Mouse (Mus musculus) kidney, adult 2 months (tissue): ENCODE data around the gene Tmed2.

ENCODE experiments used
- CTCF ChIP-seq: fragments of 200-500 bp; conservative IDR thresholded peaks from 2 replicates; pipeline ENCODE4 v1.5.1; 2011; ENCODE audit warnings: low read depth, mild to moderate bottlenecking, control low read depth, low read length, moderate library complexity, mixed read lengths; ENCODE audit not compliant: insufficient read depth, insufficient read length
- POLR2A ChIP-seq: fragments of 200-500 bp; IDR thresholded peaks from one replicate; pipeline ENCODE4 v1.6.1; 2011; ENCODE audit warnings: low read depth, low read length, control low read depth

DNA sequence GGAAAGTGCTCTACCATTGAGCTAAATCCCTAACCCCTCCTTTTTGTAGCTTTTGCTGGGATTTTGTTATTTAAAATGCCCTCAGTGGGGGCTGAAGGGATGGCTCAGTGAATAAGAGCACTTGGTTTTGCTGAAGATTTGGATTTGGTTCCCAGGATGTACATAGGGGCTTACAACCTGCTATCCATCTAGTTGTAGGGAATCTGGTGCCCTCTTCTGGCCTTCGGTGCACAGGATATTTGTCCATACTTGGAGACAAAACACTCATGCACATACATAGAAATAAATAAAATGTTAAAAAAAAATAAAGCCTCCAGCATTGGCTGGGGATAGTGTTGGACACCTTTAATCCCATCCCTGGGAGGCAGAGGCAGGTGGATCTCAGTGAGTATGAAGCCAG, 14.7 kb downstream of the Tmed2 start:
- TF ChIP-seq CTCF, result no peak
- no peak for TF ChIP-seq POLR2A
